Mouse (Mus musculus): ENCODE measurements at regions not wholly inside any gene's neighbourhood (a gene's known extent, or its start where the extent isn't known, plus 50 kb on each side); places are given as distances from the start of the nearest gene placed in this dataset.

GRCm38 (mm10) chr1:143910530-143910929 lies 93.4 kb downstream of the Rgs2 start:
- no peak for TF ChIP-seq CTCF (conservative IDR thresholded peaks at IDR 0.05)
- H3K4me3 ChIP-seq = no peak overlapping the region
- no peak overlapping the region for H3K27ac ChIP-seq
- no peak for DNase-seq (ENCODE audit: low spot score in 2 of 2)

DNA sequence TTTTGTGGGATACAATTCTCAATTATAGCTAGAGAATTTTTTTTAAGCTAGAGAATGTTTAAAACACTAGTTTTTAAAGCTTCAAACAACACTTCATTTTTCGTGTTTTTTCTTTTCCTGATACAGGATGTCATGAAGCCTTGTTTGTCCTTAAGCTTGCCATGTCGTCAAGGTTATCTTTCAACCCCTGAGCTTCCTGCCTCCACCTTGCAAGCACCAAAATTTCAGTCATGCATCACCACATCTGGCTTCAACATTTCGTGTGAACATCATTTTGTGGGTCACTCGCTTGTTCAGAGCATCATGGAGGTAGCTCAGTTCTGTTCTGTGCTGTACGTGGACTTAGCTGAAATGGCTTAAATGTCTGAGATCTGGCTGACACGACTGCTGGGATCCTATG lies 96.6 kb downstream of the Rgs2 start:
- no peak for TF ChIP-seq CTCF (conservative IDR thresholded peaks at IDR 0.05)
- DNase-seq (ENCODE audit: low spot score in 2 of 2) = no peak
- no peak overlapping the region for H3K4me3 ChIP-seq
- no peak overlapping the region for H3K27ac ChIP-seq

DNA sequence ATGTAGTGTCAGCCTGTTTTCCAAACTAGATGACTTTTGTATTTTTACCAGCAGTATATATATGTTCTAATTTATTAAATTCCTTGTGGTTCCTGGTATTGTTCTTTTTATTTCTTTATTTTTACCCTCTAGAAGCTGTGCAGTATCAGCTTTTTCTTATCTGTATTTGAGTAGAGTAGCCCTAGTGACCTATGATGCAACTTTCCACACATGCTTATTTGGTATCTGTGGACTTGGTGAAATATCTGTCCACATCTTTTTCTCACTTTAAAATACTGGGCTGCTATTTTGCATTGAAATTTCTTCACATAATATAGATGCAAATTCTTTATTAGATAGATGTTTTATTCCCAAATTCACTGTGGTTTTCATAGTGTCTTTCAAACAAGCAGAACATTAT lies 97.1 kb downstream of the Rgs2 start:
- no peak overlapping the region for H3K4me3 ChIP-seq
- DNase-seq (ENCODE audit: low spot score in 2 of 2) = no peak
- TF ChIP-seq CTCF (conservative IDR thresholded peaks at IDR 0.05) = no peak
- no peak overlapping the region for H3K27ac ChIP-seq

DNA sequence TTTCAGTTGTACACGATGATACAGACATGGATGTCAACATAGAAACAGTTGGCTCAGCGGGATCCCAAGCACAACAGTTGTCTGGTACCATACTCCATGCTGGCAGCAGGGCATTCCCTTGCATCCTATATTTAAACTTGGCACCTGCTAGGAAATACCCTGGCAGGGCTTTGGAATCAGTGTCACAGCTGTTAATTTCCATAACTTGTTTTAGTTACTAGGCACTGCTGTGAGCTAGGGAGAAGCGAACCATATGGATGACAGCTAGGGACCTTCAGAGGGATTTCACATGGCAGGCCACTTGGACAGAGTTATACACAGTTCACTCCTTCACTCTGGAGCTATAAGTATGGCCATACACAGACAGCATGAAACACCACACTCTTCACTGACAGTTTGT lies 100.0 kb downstream of the Rgs2 start:
- peak; percentile 14 to 42 for DNase-seq (ENCODE audit: low spot score in 2 of 2)
- TF ChIP-seq CTCF (conservative IDR thresholded peaks at IDR 0.05) = no peak
- Histone ChIP-seq H3K4me3 (no peak overlapping the region), H3K27ac (no peak overlapping the region)

DNA sequence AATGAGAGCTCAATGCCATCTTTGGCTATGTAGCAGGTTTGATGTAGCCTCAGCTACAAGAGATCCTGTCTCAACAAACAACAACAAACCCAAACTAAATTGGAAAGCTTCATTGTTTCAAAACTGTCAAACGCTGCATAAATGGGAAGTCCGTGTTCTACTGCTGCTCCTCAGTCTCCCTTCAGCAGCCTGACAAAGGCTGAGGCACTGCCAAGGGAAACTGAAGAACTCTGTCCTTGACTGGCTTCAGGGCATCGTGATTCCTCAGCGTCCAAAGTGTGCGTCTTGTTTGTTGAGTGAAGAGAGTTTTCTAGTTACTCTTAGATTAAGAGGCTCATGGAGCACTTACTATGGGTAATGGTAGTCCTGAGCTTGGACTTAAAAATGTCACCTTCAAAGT lies 100.7 kb downstream of the Rgs2 start:
- H3K27ac ChIP-seq = no peak overlapping the region
- H3K4me3 ChIP-seq = no peak overlapping the region
- no peak for DNase-seq (ENCODE audit: low spot score in 2 of 2)
- TF ChIP-seq CTCF (conservative IDR thresholded peaks at IDR 0.05) = no peak

DNA sequence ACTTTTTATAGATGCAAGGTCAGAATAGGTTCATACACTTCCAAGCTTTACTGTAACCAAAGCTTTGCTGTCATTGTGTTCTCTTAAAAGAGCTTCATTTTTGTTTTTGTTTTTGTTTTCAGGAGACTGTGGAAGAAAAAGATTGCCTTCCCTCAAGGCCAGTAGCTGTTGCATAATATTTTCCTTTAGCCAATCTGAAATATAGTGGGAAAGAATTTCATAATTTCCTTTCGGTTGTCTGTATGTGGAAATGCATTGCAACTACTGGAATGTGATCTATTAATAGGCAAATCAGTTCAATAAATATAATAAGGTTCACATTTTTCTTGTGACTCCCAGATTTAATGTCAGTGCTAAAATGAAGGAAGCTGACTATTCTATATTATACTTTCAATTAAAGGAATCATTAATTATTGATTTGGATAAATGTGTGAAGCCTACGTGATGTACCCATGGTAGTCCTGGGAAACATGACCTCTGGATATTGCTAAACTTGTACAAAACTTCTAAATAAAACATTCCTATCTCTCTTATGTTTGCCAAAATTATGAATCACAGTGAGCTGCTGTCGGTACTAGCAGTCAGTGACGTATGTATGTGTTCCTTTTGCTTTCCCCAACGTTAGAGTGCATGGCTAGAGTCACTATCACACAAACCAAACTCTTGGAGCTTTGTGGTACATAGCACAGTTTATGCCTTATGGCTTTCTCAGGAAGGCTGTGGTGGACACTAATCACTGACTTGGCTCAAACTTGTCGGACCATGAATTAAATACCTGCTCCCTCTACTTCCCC lies 102.6 kb downstream of the Rgs2 start:
- no peak for TF ChIP-seq CTCF (conservative IDR thresholded peaks at IDR 0.05)
- no peak for DNase-seq (ENCODE audit: low spot score in 2 of 2)
- H3K27ac ChIP-seq = no peak overlapping the region
- H3K4me3 ChIP-seq = no peak overlapping the region

DNA sequence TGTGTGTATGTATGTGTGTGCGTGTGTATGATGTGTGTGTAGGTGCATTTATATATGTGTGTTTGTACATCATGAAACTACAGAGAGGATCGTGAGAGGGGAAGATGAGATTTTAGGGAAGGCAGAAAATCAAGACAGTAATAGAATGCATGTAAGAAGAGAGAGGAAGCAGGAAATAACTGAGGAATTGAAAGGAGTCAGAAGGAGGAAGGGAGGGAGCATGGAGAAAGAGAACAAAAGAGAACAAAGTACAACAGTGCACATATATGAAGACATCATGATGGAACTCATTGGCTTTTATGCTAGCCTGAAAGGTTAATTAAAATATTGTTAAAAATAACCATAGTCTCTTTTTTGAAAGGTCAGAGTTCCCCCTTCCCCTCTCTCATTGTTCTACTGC lies 111.4 kb downstream of the Uchl5 start:
- no peak for TF ChIP-seq CTCF (conservative IDR thresholded peaks at IDR 0.05)
- H3K27ac ChIP-seq = no peak overlapping the region
- no peak overlapping the region for H3K4me3 ChIP-seq
- no peak for DNase-seq (ENCODE audit: low spot score in 2 of 2)

DNA sequence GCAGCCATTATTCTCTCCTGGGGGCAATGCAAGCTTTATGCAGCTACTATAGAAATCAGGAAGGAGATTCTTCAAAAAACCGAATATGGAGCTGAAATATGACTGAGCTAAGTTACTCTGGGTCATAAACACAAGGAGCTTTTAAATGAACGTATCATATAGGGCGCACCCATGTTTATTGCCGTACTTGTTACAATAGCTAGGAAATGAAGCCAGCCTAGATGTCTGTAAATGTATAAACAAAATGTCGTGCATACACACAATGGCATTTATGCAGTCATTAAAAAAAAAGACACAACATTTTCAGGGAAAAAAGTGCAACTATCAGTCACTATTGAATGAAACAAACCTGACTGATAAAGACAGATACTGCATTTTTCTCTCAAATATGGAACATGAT lies 111.0 kb downstream of the Uchl5 start:
- Histone ChIP-seq H3K27ac (no peak overlapping the region), H3K4me3 (no peak overlapping the region)
- DNase-seq (ENCODE audit: low spot score in 2 of 2) = no peak
- no peak for TF ChIP-seq CTCF (conservative IDR thresholded peaks at IDR 0.05)

GRCm38 (mm10) chr1:143886014-143886413 lies 108.9 kb downstream of the Uchl5 start:
- Histone ChIP-seq H3K4me3 (no peak overlapping the region), H3K27ac (no peak overlapping the region)
- no peak for DNase-seq (ENCODE audit: low spot score in 2 of 2)
- TF ChIP-seq CTCF (conservative IDR thresholded peaks at IDR 0.05) = no peak

GRCm38 (mm10) chr1:143881192-143881591 lies 104.1 kb downstream of the Uchl5 start:
- no peak overlapping the region for H3K27ac ChIP-seq

GRCm38 (mm10) chr1:143879622-143880021 lies 102.5 kb downstream of the Uchl5 start:
- H3K4me3 ChIP-seq = no peak overlapping the region
- H3K27ac ChIP-seq = no peak overlapping the region
- no peak for TF ChIP-seq CTCF (conservative IDR thresholded peaks at IDR 0.05)
- DNase-seq (ENCODE audit: low spot score in 2 of 2) = no peak

More at GRCm38 (mm10) chr1:143881192-143881591, 104.1 kb downstream of the Uchl5 start:
- H3K4me3 ChIP-seq = no peak overlapping the region
- TF ChIP-seq CTCF (conservative IDR thresholded peaks at IDR 0.05) = no peak
- no peak for DNase-seq (ENCODE audit: low spot score in 2 of 2)

- H3K27ac ChIP-seq = no peak overlapping the region
Observed at GRCm38 (mm10) chr1:143878266-143878665, 101.2 kb downstream of the Uchl5 start.

GRCm38 (mm10) chr1:143860319-143860718 lies 83.2 kb downstream of the Uchl5 start:
- TF ChIP-seq CTCF (conservative IDR thresholded peaks at IDR 0.05) = no peak
- Histone ChIP-seq H3K27ac (no peak overlapping the region), H3K4me3 (no peak overlapping the region)
- no peak for DNase-seq (ENCODE audit: low spot score in 2 of 2)

More at GRCm38 (mm10) chr1:143878266-143878665, 101.2 kb downstream of the Uchl5 start:
- H3K4me3 ChIP-seq = no peak overlapping the region
- TF ChIP-seq CTCF (conservative IDR thresholded peaks at IDR 0.05) = no peak
- DNase-seq (ENCODE audit: low spot score in 2 of 2) = no peak

GRCm38 (mm10) chr1:143858532-143858931 lies 81.5 kb downstream of the Uchl5 start:
- TF ChIP-seq CTCF (conservative IDR thresholded peaks at IDR 0.05) = no peak
- H3K4me3 ChIP-seq = no peak overlapping the region
- DNase-seq (ENCODE audit: low spot score in 2 of 2) = no peak
- H3K27ac ChIP-seq = no peak overlapping the region

Data from layer of hippocampus, adult 2 months (tissue).